Mouse (Mus musculus) cortical plate, adult 2 months (tissue): ENCODE results near the gene Pfas.

Source experiments
- CTCF ChIP-seq: fragments of 200-500 bp; IDR thresholded peaks from 2 replicates; pipeline ENCODE4 v1.5.1; 2011; ENCODE audit warnings: mild to moderate bottlenecking, control low read depth, low read length; ENCODE audit not compliant: insufficient read depth; ENCODE audit errors: extremely low read depth
- POLR2A ChIP-seq: fragments of 200-500 bp; IDR thresholded peaks from 2 replicates; pipeline ENCODE4 v1.6.1; 2011; ENCODE audit warnings: mild to moderate bottlenecking, low read length, control low read depth; ENCODE audit not compliant: insufficient read depth; ENCODE audit errors: extremely low read depth

DNA sequence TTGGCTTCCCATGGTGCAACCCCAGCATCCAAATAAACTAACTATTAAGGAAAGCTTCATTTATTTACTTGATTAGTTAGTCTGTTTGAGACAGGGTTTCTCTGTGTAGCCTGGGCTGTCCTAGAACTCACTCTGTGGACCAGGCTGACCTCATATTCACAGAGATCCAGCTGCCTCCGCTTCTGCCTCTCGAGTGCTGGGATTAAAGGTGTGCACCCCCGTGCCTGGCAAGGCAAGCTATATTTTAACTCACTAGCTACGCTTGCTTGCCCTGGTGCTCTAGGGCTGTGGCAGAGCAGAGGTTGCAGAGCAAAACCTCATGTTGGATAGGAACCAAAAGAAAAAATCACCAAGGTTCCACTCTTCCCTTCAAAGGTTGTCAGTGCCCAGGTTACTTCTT is 67.7 kb downstream of the Pfas start:
- TF ChIP-seq CTCF, result no peak
- TF ChIP-seq POLR2A, result no peak
